Comparison of ENCODE assay signal across 21 mouse cellular contexts in the genomic region with DNA sequence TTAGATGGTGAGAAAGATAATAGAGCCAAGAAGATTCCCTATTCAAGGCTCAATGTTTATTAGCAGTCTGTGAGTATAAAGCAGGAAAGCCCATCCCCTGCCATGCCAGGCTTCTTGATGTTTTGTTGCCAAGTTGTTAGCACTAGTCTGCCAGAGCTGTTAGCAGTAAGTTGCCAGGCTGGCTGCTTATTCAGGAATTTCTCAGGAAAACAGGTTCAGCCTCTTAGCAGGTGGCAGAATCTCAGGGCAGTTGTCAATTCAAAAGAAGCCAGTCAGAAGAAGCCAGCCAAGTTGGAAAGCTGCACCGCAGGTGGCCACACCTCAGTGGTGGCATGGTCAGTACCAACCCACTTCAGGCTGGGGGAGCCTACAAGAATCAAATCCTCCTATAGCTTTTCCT.
DNase-seq lines count a peak whose midpoint lies in the region; ATAC-seq lines count a peak whose summit lies in the region.
"Had no signal": no experiment of that assay in that cellular context is flagged by ENCODE, and none has a peak within 500 bp of the region (broad histone marks: within the 10 kb centered on the region; RNA-seq: fewer than 3 reads in every experiment).

No protein-coding gene starts in this region.

- H3K9me3 ChIP-seq in forebrain, embryonic 15.5 days = no peaks in the 10 kb centered on the region
- no peaks in the 10 kb centered on the region for H3K9me3 ChIP-seq in forebrain, embryonic 12.5 days
- no peaks in the 10 kb centered on the region for H3K9me3 ChIP-seq in forebrain, embryonic 16.5 days (ENCODE audit: control insufficient read depth, low read length)
- H3K9me3 ChIP-seq: embryonic facial prominence, embryonic 10.5 days; heart, embryonic 12.5 days; intestine, embryonic 15.5 days; lung, embryonic 15.5 days; neural tube, embryonic 12.5 days had no signal

- H3K9ac ChIP-seq in forebrain, embryonic 15.5 days (replicated peaks) = no peak overlapping the region
- H3K9ac ChIP-seq in forebrain, embryonic 12.5 days = no peak overlapping the region
- H3K9ac ChIP-seq in forebrain, embryonic 16.5 days (replicated peaks; ENCODE audit: low read depth, low read length) = no peak overlapping the region
- H3K9ac ChIP-seq: heart, embryonic 12.5 days; hindbrain, embryonic 14.5 days; intestine, embryonic 15.5 days; liver, embryonic 14.5 days; lung, embryonic 15.5 days; neural tube, embryonic 12.5 days had no signal

- no peaks in the 10 kb centered on the region for H3K36me3 ChIP-seq in forebrain, embryonic 15.5 days
- H3K36me3 ChIP-seq in forebrain, embryonic 12.5 days (replicated peaks) = no peaks in the 10 kb centered on the region
- H3K36me3 ChIP-seq in forebrain, embryonic 16.5 days (ENCODE audit: control insufficient read depth, insufficient read depth) = no peaks in the 10 kb centered on the region
- H3K36me3 ChIP-seq: embryonic facial prominence, embryonic 10.5 days; heart, embryonic 12.5 days; intestine, embryonic 15.5 days; lung, embryonic 15.5 days; neural tube, embryonic 12.5 days had no signal

- no peak overlapping the region for H3K4me3 ChIP-seq in forebrain, embryonic 15.5 days
- no peak overlapping the region for H3K4me3 ChIP-seq in forebrain, embryonic 12.5 days (replicated peaks)
- H3K4me3 ChIP-seq in forebrain, embryonic 16.5 days (replicated peaks; ENCODE audit: low read length) = no peak overlapping the region
- H3K4me3 ChIP-seq: embryonic facial prominence, embryonic 10.5 days; gastrocnemius, adult 2 months; heart, embryonic 12.5 days; intestine, embryonic 15.5 days; lung, embryonic 15.5 days; neural tube, embryonic 12.5 days had no signal

- WGBS in forebrain, embryonic 15.5 days = 52% methylated on average over 1 of the region's 1 CpGs
- 73% methylated on average over 1 of the region's 1 CpGs for WGBS in forebrain, embryonic 12.5 days
- 59% methylated on average over 1 of the region's 1 CpGs for WGBS in forebrain, embryonic 16.5 days

- H3K4me2 ChIP-seq in forebrain, embryonic 15.5 days (replicated peaks) = no peak overlapping the region
- no peak overlapping the region for H3K4me2 ChIP-seq in forebrain, embryonic 12.5 days
- no peak overlapping the region for H3K4me2 ChIP-seq in forebrain, embryonic 16.5 days (ENCODE audit: low read length)
- H3K4me2 ChIP-seq: heart, embryonic 12.5 days; hindbrain, embryonic 14.5 days; intestine, embryonic 15.5 days; lung, embryonic 15.5 days; midbrain, embryonic 11.5 days; neural tube, embryonic 12.5 days had no signal

- H3K4me1 ChIP-seq in forebrain, embryonic 15.5 days = 0 out of 2 replicates have a peak, but pooled peaks cover 9% of the 10 kb centered on the region
- H3K4me1 ChIP-seq in forebrain, embryonic 12.5 days = no peaks in the 10 kb centered on the region
- peaks cover 2% of the 10 kb centered on the region; the same call in 1 of the 2 replicates for H3K4me1 ChIP-seq in forebrain, embryonic 16.5 days (replicated peaks; ENCODE audit: control insufficient read depth, insufficient read depth, low read length)
- H3K4me1 ChIP-seq: embryonic facial prominence, embryonic 10.5 days; heart, embryonic 12.5 days; intestine, embryonic 15.5 days; lung, embryonic 15.5 days; neural tube, embryonic 12.5 days had no signal

- DNase-seq in left cerebral cortex, postnatal 4 days = peak; percentile 23
- no peak for DNase-seq in left cerebral cortex, adult 11 months (ENCODE audit: low spot score)
- peak; percentile 73 to 86 for DNase-seq in cerebellum, postnatal 10 days
- DNase-seq in lung, postnatal 36 days = no peak
- no peak for DNase-seq in retina, embryonic 14.5 days (ENCODE audit: low spot score)
- DNase-seq: gastrocnemius, adult 2 months; heart, adult 11 months; heart, postnatal 14 days; right cerebral cortex, postnatal 14 days; thymus, adult 2 months had no signal

- intact Hi-C loops in left cerebral cortex, postnatal 4 days (cut with DNase I) = no loop called here

- peak; percentile 57 for ATAC-seq in forebrain, embryonic 15.5 days (replicated peaks)
- no peak for ATAC-seq in forebrain, embryonic 12.5 days (ENCODE audit: low FRiP score)
- peak; percentile 70 for ATAC-seq in forebrain, embryonic 16.5 days
- ATAC-seq: intestine, embryonic 15.5 days had no signal

- no peak overlapping the region for H3K27ac ChIP-seq in forebrain, embryonic 15.5 days (replicated peaks)
- no peak overlapping the region for H3K27ac ChIP-seq in forebrain, embryonic 12.5 days
- no peak overlapping the region for H3K27ac ChIP-seq in forebrain, embryonic 16.5 days (ENCODE audit: low read length)
- H3K27ac ChIP-seq: embryonic facial prominence, embryonic 10.5 days; gastrocnemius, adult 2 months; hindbrain, embryonic 14.5 days; intestine, embryonic 15.5 days; liver, embryonic 14.5 days; lung, embryonic 15.5 days; neural tube, embryonic 12.5 days had no signal

- H3K27me3 ChIP-seq in forebrain, embryonic 15.5 days = no peaks in the 10 kb centered on the region
- no peaks in the 10 kb centered on the region for H3K27me3 ChIP-seq in forebrain, embryonic 12.5 days
- H3K27me3 ChIP-seq in forebrain, embryonic 16.5 days (replicated peaks; ENCODE audit: control insufficient read depth, insufficient read depth, low read length) = no peaks in the 10 kb centered on the region
- H3K27me3 ChIP-seq: heart, embryonic 12.5 days; intestine, embryonic 15.5 days; lung, embryonic 15.5 days; neural tube, embryonic 12.5 days had no signal

Comparison
In these comparisons a context has a peak if more than half of its experiments do, and no peak if none do; other contexts are left out.
1. DNase-seq: peak in left cerebral cortex, postnatal 4 days (single experiment) and cerebellum, postnatal 10 days (2 of 2); none in left cerebral cortex, adult 11 months (single experiment), lung, postnatal 36 days (single experiment) and retina, embryonic 14.5 days (single experiment).